Mouse (Mus musculus) CD4-positive naive resting alpha-beta T cell, adult 76 days (primary cell): ENCODE results near the gene Gm17720. TPM values are rescaled to one million over a fixed set of nuclear protein-coding genes. Genes with fewer than 3 reads are reported as not detected.

Experiments
- total RNA-seq: library from RNA; stranded (reverse); gene quantifications from one replicate; pipeline ENCODE4 v1.2.4, GENCODE M21; 2023

The Gm17720 gene
- not detected for total RNA-seq

DNA sequence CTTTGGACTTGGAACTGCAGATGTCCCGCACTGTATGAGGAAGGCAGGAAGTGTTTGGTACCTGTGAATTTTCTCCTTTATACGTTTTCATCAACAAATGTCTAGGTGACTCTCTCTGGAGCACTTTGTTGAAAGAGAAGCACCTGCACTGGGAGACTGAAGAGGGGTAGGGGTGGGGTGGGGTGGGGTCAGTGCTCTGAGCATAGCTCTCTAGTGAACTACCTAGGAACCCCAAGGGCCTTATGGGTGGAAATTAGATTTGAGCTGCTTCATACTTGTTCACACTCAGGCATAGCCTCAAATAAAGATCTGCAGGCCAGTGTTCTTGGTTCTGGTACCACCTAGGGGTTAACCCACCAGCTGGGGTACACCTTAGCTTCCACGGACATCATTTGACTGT is at the start of gene Gm17720:
Gene Gm17720, minus strand, starts transcription at position 101 of the 400 bp plus-strand sequence.

DNA sequence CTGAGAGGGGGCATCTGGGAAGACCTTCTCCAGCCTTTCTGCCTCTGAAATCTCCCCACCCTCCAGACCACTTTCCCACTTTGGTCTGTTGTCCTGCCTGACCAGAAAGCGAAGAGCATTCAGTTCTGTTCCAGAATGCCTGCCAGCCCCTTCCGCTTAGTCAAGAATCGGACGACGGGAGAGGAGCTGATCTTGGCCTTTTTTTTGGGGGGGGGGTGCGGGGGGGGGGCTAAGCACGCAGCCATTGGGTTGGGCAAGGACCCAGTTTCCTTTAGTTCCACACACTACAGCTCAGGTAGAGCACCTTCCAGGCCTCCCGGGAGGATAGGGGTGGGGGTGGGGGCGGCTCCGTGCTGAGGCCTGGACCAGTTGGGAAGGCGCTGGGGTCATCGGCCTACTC is 1.6 kb downstream of the Gm17720 start, which contains the start of gene Gm21964:
Gene Gm21964, plus strand, starts transcription at position 301 of the 400 bp plus-strand sequence.

GRCm38 (mm10) chr8:110079282-110080221 is 23.0 kb downstream of the Gm17720 start, which contains the start of gene Zfp612:
TSS of gene Zfp612 (plus strand) at chr8:110079746.

GRCm38 (mm10) chr8:110039659-110040058 is 62.9 kb downstream of the Gm17720 start, which contains the start of gene Chst4:
TSS of gene Chst4 (minus strand) at chr8:110039740.

Other genes starting within 250 kb of the Gm17720 start
- 5.1 TPM for gene Phlpp2, start 234.2 kb downstream of the Gm17720 start, total RNA-seq
- gene Marveld3, start 140.6 kb downstream of the Gm17720 start, total RNA-seq, result not detected
- not detected for gene Tat, start 112.3 kb downstream of the Gm17720 start, total RNA-seq
- gene Chst4, start 63.0 kb downstream of the Gm17720 start, total RNA-seq, result not detected
- 1.8 TPM for gene Zfp612, start 23.0 kb downstream of the Gm17720 start, total RNA-seq
- gene Gm21964, start 1.5 kb downstream of the Gm17720 start, total RNA-seq, result not detected
- gene Calb2, start 65.5 kb upstream of the Gm17720 start, total RNA-seq, result not detected
- gene Cmtr2, start 112.9 kb upstream of the Gm17720 start, total RNA-seq, result 5.2 TPM
- not detected for gene Hydin, start 164.2 kb upstream of the Gm17720 start, total RNA-seq